Mouse (Mus musculus): Measurements from ENCODE around the gene Birc2.

Birc2 gene

GRCm38 (mm10) chr9:7846667-7847199 lies 9.9 kb upstream of the Birc2 start:
- DNase-seq (ENCODE audit: low spot score), result no peak

- no peak for DNase-seq (ENCODE audit: low spot score)
Measured at GRCm38 (mm10) chr9:7845216-7845895, 8.5 kb upstream of the Birc2 start.

GRCm38 (mm10) chr9:7841221-7841620 lies 4.4 kb upstream of the Birc2 start:
- no peak for DNase-seq (ENCODE audit: low spot score)

GRCm38 (mm10) chr9:7837806-7838440 lies 1.1 kb upstream of the Birc2 start:
- no peak for DNase-seq (ENCODE audit: low spot score)

GRCm38 (mm10) chr9:7836331-7836730 lies 533 bp downstream of the Birc2 start:
- no peak for DNase-seq (ENCODE audit: low spot score)

- DNase-seq (ENCODE audit: low spot score), result no peak
Measured at GRCm38 (mm10) chr9:7835302-7835701, 1.6 kb downstream of the Birc2 start.

GRCm38 (mm10) chr9:7833421-7833820 lies 3.4 kb downstream of the Birc2 start:
- no peak for DNase-seq (ENCODE audit: low spot score)

- DNase-seq (ENCODE audit: low spot score), result no peak
Measured at GRCm38 (mm10) chr9:7829531-7830528, 7.0 kb downstream of the Birc2 start.

- no peak for DNase-seq (ENCODE audit: low spot score)
Measured at GRCm38 (mm10) chr9:7828706-7829105, 8.2 kb downstream of the Birc2 start.

GRCm38 (mm10) chr9:7824916-7825315 lies 11.9 kb downstream of the Birc2 start:
- DNase-seq (ENCODE audit: low spot score), result no peak

GRCm38 (mm10) chr9:7822758-7823157 lies 14.1 kb downstream of the Birc2 start:
- no peak for DNase-seq (ENCODE audit: low spot score)

- no peak for DNase-seq (ENCODE audit: low spot score)
Measured at GRCm38 (mm10) chr9:7805101-7805506, 31.8 kb downstream of the Birc2 start.

GRCm38 (mm10) chr9:7798555-7798954 lies 38.3 kb downstream of the Birc2 start:
- no peak for DNase-seq (ENCODE audit: low spot score)

- no peak for DNase-seq (ENCODE audit: low spot score)
Measured at GRCm38 (mm10) chr9:7797542-7797941, 39.3 kb downstream of the Birc2 start.

- DNase-seq (ENCODE audit: low spot score), result no peak
Measured at GRCm38 (mm10) chr9:7796129-7796864, 40.6 kb downstream of the Birc2 start.

- no peak for DNase-seq (ENCODE audit: low spot score)
Measured at GRCm38 (mm10) chr9:7795581-7795980, 41.3 kb downstream of the Birc2 start.

- DNase-seq (ENCODE audit: low spot score), result no peak
Measured at GRCm38 (mm10) chr9:7793561-7793960, 43.3 kb downstream of the Birc2 start.

GRCm38 (mm10) chr9:7790580-7791084 lies 46.2 kb downstream of the Birc2 start:
- no peak for DNase-seq (ENCODE audit: low spot score)

- no peak for DNase-seq (ENCODE audit: low spot score)
Measured at GRCm38 (mm10) chr9:7789764-7790575, 46.9 kb downstream of the Birc2 start.

GRCm38 (mm10) chr9:7788411-7788810 lies 48.5 kb downstream of the Birc2 start:
- no peak for DNase-seq (ENCODE audit: low spot score)

GRCm38 (mm10) chr9:7786086-7786485 lies 50.8 kb downstream of the Birc2 start:
- DNase-seq (ENCODE audit: low spot score), result no peak
